Mouse (Mus musculus) intestine, postnatal 0 days (tissue): ENCODE measurements at regions not wholly inside any gene's neighbourhood (a gene's known extent, or its start where the extent isn't known, plus 50 kb on each side); places are given as distances from the start of the nearest gene placed in this dataset.

ENCODE experiments used
- ATAC-seq: fragments of 200-750 bp; cut with Nextera tagmentation; 2 replicates; pipeline ENCODE4 v1.8.0; 2017; ENCODE audit warnings: mild to moderate bottlenecking, moderate TSS enrichment, moderate library complexity
- H3K27ac ChIP-seq: fragments of 300-500 bp; sonication (generic); 2 replicates; pipeline ENCODE4 v1.5.1; 2014; ENCODE audit warnings: mild to moderate bottlenecking, low read depth, low read length, moderate library complexity
- H3K27me3 ChIP-seq: fragments of 300-500 bp; sonication (generic); replicated peaks from 2 replicates; pipeline ENCODE4 v1.6.1; 2014; ENCODE audit warnings: low read length, mixed read lengths; ENCODE audit not compliant: control insufficient read depth, insufficient read depth
- H3K36me3 ChIP-seq: fragments of 300-500 bp; sonication (generic); 2 replicates; pipeline ENCODE4 v1.6.1; 2014; ENCODE audit warnings: mild to moderate bottlenecking, moderate library complexity; ENCODE audit not compliant: control insufficient read depth, insufficient read depth
- H3K4me1 ChIP-seq: fragments of 300-500 bp; sonication (generic); replicated peaks from 2 replicates; pipeline ENCODE4 v1.6.1; 2014; ENCODE audit warnings: antibody characterized with exemption, low read length, mixed read lengths; ENCODE audit not compliant: control insufficient read depth, insufficient read depth
- H3K4me2 ChIP-seq: fragments of 300-500 bp; sonication (generic); replicated peaks from 2 replicates; pipeline ENCODE4 v1.6.1; 2014; ENCODE audit warnings: low read depth, mild to moderate bottlenecking, moderate library complexity
- H3K4me3 ChIP-seq: fragments of 300-500 bp; sonication (generic); 2 replicates; pipeline ENCODE4 v1.5.1; 2014; ENCODE audit warnings: low read depth, low read length
- H3K9ac ChIP-seq: fragments of 300-500 bp; sonication (generic); 2 replicates; pipeline ENCODE4 v1.6.1; 2014; ENCODE audit warnings: mild to moderate bottlenecking, low read depth, low read length
- H3K9me3 ChIP-seq: fragments of 300-500 bp; sonication (generic); 2 replicates; pipeline ENCODE4 v1.6.1; 2016; ENCODE audit warnings: mixed run types; ENCODE audit not compliant: control insufficient read depth
- CTCF ChIP-seq: sonication (generic); IDR thresholded peaks from 2 replicates; pipeline ENCODE4 v1.5.1; 2016; ENCODE audit warnings: low read depth, mild to moderate bottlenecking, control low read depth, antibody characterized with exemption, moderate library complexity
- WGBS: fragments of 180-500 bp; shearing (Covaris S2); extraction: QIAGEN DNeasy Blood & Tissue Kit; methylation state at CpG from one replicate; pipeline ENCODE4 v1.1.7; 2014; 5-methylcytosine and 5-hydroxymethylcytosine counted together

DNA sequence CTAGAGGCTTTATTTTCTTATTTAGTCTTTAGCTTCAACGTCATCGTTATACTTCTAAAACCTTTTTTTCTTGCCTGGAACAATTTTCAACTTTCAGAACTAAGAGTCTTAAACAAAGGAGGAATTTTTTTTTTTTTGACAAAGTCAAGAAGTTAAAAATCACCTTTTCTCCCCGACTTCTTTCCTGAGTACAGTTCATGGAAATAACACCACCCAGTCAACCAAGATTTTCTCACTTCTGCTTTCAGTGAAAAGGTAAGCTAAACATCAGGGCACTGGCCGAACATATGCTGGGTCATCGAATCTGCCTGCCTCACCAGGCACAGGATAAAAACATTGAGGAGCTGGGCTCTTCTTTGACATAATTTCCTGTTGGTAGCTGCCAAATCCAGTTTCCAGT, 277.4 kb upstream of the Actbl2 start:
- H3K27me3 ChIP-seq: no peaks in the 10 kb centered on the region
- ATAC-seq: no peak
- H3K9me3 ChIP-seq: no peaks in the 10 kb centered on the region
- no peak overlapping the region for H3K27ac ChIP-seq
- no peak overlapping the region for H3K4me2 ChIP-seq
- H3K4me1 ChIP-seq: no peaks in the 10 kb centered on the region
- TF ChIP-seq CTCF: no peak
- 89% methylated on average over 5 of the region's 5 CpGs for WGBS
- no peak overlapping the region for H3K9ac ChIP-seq
- no peaks in the 10 kb centered on the region for H3K36me3 ChIP-seq
- no peak overlapping the region for H3K4me3 ChIP-seq

DNA sequence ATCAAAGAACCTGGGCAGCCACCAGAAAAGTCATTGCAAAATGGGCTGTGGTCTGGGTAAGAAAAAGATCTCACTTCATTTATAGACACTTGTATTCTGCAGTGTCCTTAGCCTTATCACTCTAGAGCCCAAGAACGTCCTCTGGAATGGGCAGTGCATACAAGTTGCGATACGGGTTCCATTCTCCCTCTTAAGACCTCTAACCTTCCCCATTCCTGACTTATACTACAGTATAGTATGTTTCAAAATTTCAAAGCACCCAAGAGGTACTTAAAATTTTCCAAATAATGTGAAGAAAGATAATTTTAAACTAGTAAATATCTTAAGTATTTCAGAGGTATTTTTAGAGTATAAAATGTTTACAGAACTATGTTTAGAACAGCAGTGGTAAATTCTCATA, 276.8 kb upstream of the Actbl2 start:
- no peak for ATAC-seq
- Histone ChIP-seq H3K9me3 (no peaks in the 10 kb centered on the region), H3K4me1 (no peaks in the 10 kb centered on the region), H3K4me2 (no peak overlapping the region), H3K27ac (no peak overlapping the region), H3K4me3 (no peak overlapping the region), H3K9ac (no peak overlapping the region), H3K36me3 (no peaks in the 10 kb centered on the region), H3K27me3 (no peaks in the 10 kb centered on the region)
- no peak for TF ChIP-seq CTCF
- WGBS: 86% methylated on average over 3 of the region's 3 CpGs

DNA sequence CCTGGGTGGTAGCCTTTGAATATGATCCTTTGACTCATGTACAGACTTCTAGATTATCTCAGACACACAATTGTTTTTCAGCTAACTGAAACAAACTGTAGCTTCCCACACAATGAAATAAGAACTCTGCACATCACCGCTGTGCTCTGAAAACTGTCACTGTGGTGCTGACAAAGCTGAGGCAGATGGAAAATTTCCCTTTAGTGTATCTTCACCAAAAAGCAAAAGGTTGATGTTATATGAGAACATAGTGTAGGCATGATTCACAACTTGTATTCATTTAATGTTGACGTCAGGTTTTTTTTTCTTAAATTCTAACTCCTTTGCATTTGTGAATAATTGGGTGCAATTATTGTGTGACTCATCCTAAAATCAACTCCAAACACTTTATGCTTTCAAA, 264.1 kb upstream of the Actbl2 start:
- H3K4me2 ChIP-seq: no peak overlapping the region
- ATAC-seq: no peak
- no peak overlapping the region for H3K27ac ChIP-seq
- no peak overlapping the region for H3K4me3 ChIP-seq
- no peaks in the 10 kb centered on the region for H3K4me1 ChIP-seq
- H3K9ac ChIP-seq: no peak overlapping the region
- no peaks in the 10 kb centered on the region for H3K36me3 ChIP-seq
- TF ChIP-seq CTCF: no peak
- no peaks in the 10 kb centered on the region for H3K9me3 ChIP-seq
- no peaks in the 10 kb centered on the region for H3K27me3 ChIP-seq
- WGBS: 87% methylated on average over 2 of the region's 2 CpGs

DNA sequence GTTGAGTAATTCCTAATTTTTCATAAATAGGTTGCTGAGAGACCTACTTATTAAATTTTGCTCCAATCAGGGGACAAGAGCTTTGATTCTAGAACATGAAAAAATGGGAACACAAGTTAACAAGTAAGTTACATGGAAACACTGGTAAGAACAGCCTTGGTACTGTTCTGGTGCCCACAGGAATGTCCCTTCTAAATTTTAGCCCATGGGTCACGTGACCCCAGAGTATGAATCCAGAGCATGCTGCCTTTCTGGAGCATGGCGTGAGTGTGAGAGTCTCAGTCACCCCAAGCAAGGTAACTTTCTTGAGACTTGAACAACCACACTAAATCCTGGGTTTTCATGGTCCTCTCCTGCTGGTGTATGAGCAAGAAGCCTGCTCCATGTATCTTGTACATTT, 263.7 kb upstream of the Actbl2 start:
- 94% methylated on average over 2 of the region's 2 CpGs for WGBS
- no peak overlapping the region for H3K9ac ChIP-seq
- H3K4me1 ChIP-seq: no peaks in the 10 kb centered on the region
- no peak overlapping the region for H3K27ac ChIP-seq
- no peak for TF ChIP-seq CTCF
- no peak overlapping the region for H3K4me2 ChIP-seq
- H3K4me3 ChIP-seq: no peak overlapping the region
- no peaks in the 10 kb centered on the region for H3K9me3 ChIP-seq
- ATAC-seq: no peak
- H3K27me3 ChIP-seq: no peaks in the 10 kb centered on the region
- H3K36me3 ChIP-seq: no peaks in the 10 kb centered on the region

DNA sequence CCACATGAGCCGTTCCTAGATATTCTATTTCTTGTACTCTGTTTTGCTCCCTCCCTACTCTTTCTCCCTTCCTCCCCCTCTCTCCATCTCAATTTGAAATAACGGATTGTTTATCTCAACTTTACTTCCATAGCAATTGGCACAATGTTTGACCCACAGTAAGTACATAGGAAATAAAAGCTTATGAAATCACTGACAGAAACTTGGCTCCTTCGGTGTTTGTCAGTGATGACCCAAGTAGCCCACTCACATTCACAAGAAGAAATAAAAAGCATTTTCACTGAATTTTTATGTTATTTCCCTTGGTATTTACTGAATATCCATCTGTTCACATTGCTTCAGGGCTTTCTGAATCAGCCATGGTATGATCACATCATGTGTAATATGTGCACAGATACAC, 260.2 kb upstream of the Actbl2 start:
- H3K4me3 ChIP-seq: no peak overlapping the region
- H3K9me3 ChIP-seq: no peaks in the 10 kb centered on the region
- no peaks in the 10 kb centered on the region for H3K4me1 ChIP-seq
- no peak overlapping the region for H3K9ac ChIP-seq
- WGBS: 89% methylated on average over 3 of the region's 3 CpGs
- no peak for TF ChIP-seq CTCF
- no peaks in the 10 kb centered on the region for H3K27me3 ChIP-seq
- H3K36me3 ChIP-seq: no peaks in the 10 kb centered on the region
- no peak for ATAC-seq
- H3K4me2 ChIP-seq: no peak overlapping the region
- H3K27ac ChIP-seq: no peak overlapping the region

DNA sequence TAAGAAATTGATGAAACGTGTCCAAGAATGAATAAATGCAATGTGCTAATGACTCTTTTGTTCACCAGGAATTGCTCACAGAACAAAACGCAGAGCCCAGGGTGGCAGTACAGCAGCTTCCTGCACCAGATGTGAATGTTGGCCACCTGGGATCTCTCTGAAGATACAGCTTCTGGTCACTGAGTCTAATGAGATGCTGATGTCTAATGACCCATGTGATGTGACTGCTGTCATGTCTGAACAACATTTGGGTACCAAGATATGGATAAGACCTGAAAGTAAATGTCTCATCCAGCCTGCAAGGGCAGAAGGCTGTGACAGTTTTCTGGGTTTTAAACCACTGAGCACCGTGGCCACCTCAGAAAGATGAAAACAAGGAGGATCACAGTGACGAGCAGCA, 252.1 kb upstream of the Actbl2 start:
- H3K9me3 ChIP-seq: no peaks in the 10 kb centered on the region
- WGBS: 73% methylated on average over 4 of the region's 4 CpGs
- H3K36me3 ChIP-seq: no peaks in the 10 kb centered on the region
- no peak for ATAC-seq
- H3K27me3 ChIP-seq: no peaks in the 10 kb centered on the region
- no peak overlapping the region for H3K4me2 ChIP-seq
- H3K9ac ChIP-seq: no peak overlapping the region
- no peak overlapping the region for H3K27ac ChIP-seq
- no peak overlapping the region for H3K4me3 ChIP-seq
- TF ChIP-seq CTCF: no peak
- no peaks in the 10 kb centered on the region for H3K4me1 ChIP-seq

DNA sequence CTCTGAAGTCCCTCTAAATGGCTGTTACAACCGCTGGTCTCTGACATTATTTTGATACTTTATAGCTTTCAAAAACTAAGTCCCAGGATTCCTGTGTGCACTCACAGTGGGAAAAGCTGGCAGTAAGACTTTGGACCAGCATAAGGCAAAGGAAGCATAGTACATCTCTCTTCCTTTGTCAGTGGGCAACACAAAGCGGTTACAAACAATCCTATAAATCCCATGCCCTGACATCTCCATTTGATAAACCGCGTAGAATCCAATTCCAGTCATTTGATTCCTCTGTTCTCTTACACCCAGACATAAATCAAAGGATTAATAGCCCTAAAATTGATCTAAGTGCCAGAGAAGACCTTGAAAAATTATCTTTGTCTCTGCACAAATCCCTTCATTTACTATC, 240.7 kb upstream of the Actbl2 start:
- WGBS: 82% methylated on average over 4 of the region's 4 CpGs
- Histone ChIP-seq H3K36me3 (no peaks in the 10 kb centered on the region), H3K27me3 (no peaks in the 10 kb centered on the region), H3K9ac (no peak overlapping the region), H3K27ac (no peak overlapping the region), H3K9me3 (no peaks in the 10 kb centered on the region), H3K4me1 (no peaks in the 10 kb centered on the region), H3K4me2 (no peak overlapping the region), H3K4me3 (no peak overlapping the region)
- no peak for ATAC-seq
- TF ChIP-seq CTCF: no peak
